Mouse (Mus musculus) layer of hippocampus, adult 9-11 months (tissue): ENCODE results near the gene Rnd2.
"Not testable (repeated sequence)": the region's sequence is repeated elsewhere in the genome, so short reads cannot be mapped to it uniquely, and the experiment has no call there.

Experiments
- DNase-seq: peaks from one replicate; pipeline ENCODE4 v3.0.0; 2022

Gene Rnd2

DNA sequence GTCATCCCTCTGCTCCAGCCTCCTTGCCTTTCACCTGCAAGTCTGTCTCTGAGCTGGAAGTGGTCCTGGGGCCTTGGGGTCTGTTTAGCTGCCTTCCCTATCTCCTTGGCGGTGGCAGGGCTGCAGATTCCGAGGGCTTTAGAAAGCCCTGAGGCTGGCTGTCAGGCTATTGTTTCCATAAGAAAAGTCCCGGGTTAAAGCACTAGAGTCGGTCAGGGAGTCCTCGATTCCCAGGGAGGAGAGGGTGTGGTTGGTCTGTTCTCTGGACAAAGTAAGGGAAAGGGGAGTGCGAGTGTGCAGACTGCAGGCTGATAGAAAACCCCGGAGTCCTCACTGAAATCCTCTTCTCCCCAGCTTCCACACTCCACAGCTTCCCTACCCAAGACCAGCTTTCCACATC lies 5.4 kb downstream of the Rnd2 start:
- no peak for DNase-seq

- DNase-seq = no peak
These were observed 7.1 kb downstream of the Rnd2 start for GRCm38 (mm10) chr11:101471926-101472325.

- DNase-seq = no peak
These were observed 7.5 kb downstream of the Rnd2 start for GRCm38 (mm10) chr11:101472336-101472735.

DNA sequence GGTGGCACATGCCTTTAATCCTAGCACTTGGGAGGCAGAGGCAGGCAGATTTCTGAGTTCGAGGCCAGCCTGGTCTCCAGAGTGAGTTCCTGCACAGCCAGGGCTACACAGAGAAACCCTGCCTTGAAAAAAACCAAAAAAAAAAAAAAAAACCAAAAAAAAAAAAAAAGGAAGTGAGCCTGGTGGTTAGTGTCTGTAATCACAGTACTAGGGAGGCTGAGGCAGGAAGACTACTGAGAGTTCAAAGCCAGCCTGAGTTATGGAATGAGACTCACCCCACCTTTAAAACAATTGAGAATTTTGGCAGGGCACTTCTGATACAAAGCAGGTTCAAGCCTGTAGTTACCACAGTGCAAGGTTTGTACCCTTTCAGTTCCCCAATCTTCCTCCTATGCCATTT lies 8.9 kb downstream of the Rnd2 start:
- DNase-seq = not testable (repeated sequence)

- no peak for DNase-seq
These were observed 9.5 kb downstream of the Rnd2 start for GRCm38 (mm10) chr11:101474298-101474697.

DNA sequence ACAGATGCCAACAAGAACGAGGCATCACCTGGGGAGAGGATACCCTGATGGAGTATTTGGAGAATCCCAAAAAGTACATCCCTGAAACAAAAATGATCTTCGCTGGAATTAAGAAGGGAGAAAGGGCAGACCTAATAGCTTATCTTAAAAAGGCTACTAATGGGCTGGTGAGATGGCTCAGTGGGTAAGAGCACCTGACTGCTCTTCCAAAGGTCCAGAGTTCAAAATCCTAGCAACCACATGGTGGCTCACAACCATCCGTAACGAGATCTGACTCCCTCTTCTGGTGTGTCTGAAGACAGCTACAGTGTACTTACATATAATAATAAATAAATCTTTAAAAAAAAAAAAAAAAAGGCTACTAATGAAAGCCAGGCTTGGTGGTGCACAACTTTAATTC lies 11.6 kb downstream of the Rnd2 start:
- not testable (repeated sequence) for DNase-seq

DNA sequence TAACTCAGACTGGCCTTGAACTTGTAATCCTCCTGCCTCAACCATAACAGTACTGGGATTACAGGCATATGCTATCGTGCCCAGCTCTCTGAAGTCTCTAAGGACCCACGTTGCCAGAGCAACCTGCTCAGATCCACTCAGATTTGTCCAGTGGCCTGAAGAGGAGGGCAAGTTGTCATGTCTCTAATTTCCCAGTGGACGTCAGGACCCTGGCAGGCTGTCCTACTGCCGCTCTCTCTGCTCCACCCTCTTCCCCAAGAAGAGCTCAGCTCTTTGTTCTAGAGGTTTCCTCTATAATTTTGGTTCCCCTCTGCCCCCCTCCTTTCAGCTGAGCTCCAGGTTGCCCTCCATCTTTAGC lies 12.4 kb downstream of the Rnd2 start:
- DNase-seq = no peak

- DNase-seq = no peak
These were observed 12.9 kb downstream of the Rnd2 start for GRCm38 (mm10) chr11:101477552-101478211.

DNA sequence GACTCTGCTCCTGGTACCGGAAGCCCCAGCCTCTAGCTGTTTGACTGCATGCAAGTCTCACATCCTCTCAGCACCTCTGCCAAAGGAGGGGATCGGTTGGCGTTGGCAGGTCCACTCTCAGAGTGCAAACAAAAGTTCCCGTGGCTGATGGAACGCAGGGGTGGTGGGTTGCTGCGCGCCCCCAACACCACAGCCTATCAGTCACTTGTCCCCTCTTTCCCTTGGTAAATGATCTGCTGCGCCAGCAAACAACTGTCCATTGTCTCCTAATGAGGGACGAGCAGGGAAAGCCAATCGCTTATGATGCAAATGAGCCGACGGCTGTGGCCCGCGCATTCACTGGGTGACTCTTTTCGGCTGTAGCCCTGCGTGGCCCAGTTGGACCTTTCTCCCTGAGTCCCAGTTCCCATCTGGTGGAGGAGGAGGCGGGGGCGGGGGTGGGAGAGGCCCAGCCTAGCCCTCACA lies 14.4 kb downstream of the Rnd2 start:
- DNase-seq = peak; percentile 34

DNA sequence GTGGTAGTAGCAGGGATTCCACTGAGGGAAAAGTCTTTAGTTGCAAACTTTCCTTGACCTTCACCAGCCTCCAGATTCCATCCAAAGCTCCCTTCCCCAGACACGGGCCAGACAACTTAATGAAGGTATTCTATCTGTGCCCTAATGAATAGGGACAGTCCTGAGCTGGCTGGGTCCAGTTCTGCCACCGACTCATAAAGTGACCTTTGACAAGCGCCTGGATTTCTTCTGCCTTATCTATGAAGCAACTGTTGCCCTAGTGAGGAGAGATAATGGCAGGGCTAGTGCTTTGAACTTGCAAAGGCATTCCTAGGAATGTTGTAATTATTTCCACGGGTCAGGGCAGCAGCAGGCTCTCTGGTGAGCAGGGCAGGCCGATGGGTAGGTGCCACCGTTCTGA lies 16.1 kb downstream of the Rnd2 start:
- no peak for DNase-seq

- no peak for DNase-seq
These were observed 19.0 kb downstream of the Rnd2 start for GRCm38 (mm10) chr11:101483804-101484203.

DNA sequence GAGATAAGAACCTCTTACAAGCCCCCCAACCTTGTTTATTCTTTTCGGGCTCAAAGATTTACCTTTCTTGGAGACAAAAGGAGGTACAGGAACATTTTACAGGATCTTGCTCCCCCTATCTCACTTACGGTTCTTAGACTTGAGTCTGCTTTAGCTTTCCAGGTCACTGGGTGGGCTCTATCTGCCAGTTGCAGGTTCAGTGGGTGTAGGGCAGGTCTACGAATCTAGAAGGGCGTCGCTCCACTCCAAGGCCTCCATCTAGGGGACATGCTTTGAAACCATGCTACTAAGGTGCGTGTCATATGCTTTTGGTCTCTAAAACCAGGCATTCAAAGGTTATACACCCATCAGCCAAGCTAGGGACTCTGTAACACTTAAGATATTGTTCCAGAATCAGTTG lies 19.4 kb downstream of the Rnd2 start:
- DNase-seq = no peak

- DNase-seq = no peak
These were observed 20.0 kb downstream of the Rnd2 start for GRCm38 (mm10) chr11:101484814-101485213.

DNA sequence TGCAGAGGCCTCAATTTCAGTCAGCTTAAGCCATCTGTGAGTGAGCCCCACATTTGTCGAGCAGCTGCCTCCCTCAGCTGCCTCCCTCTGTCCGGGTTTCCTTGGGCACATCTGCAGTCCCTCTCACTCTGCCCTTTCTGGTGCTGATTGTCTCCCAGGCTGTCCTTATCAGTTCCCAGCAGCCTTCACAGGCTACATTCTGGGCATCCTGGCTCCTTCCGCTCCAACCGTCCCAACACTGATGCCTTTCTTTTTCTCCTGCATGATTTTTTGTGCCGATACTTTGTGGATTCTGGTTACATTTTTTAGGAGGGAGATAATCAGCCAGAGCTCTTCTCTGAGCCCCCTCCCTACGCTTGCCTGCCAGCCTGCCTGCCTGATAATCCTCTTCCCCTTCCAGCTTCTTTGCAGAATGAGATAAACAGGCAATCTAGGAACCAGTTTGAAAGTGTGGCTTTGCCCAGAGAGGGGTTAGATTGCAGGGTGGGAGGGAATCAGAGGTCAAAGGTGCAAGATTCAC lies 20.8 kb downstream of the Rnd2 start:
- no peak for DNase-seq

DNA sequence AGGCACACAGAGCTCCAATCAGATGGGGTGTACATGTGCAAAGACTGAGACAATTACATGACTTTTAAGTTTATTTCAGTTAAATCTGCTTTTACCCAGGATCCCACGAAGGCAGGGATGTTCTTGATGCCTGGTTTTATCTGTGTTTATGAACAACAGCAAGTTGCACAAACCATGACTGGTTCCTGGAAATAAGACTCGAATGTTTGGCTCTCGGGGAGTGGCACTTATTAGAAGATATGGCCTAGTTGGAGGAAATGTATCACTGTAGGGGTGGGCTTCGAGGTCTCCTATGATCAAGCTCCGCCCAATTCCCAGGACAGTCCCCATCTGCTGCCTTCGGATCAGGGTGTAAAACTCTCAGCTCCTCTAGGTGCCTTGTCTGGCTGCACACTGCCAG lies 21.3 kb downstream of the Rnd2 start:
- no peak for DNase-seq

- no peak for DNase-seq
These were observed 41.5 kb downstream of the Rnd2 start for GRCm38 (mm10) chr11:101506269-101506780.

DNA sequence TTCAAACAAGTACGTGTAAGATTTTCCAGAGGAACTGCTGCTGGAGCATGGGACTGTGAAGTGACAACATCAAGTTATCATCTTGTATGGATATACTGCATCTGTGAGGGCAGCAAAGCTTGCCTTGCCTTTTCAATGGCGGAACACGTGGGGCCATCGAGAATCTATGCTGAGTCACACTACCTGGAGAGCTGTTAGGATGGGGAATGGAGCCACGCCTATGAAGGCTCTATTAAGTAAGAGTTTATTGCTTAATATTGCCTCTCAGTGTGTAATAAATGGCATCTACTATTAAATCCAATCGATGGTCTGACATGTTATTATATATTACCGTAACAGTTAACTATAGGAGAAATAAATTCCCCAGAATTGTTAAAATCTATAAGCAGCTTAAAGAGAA lies 42.3 kb downstream of the Rnd2 start:
- DNase-seq = no peak

GRCm38 (mm10) chr11:101518937-101519336 lies 54.1 kb downstream of the Rnd2 start:
- DNase-seq = no peak

GRCm38 (mm10) chr11:101519364-101519763 lies 54.6 kb downstream of the Rnd2 start:
- no peak for DNase-seq
